Mouse (Mus musculus) forebrain, embryonic 14.5 days (tissue): ENCODE measurements at regions not wholly inside any gene's neighbourhood (a gene's known extent, or its start where the extent isn't known, plus 50 kb on each side); places are given as distances from the start of the nearest gene placed in this dataset.
A peak's percentile ranks its signal among the peaks of the same experiment; 100 is the strongest.

Source experiments
- ATAC-seq: fragments of 200-750 bp; cut with Nextera tagmentation; 2 replicates; pipeline ENCODE4 v1.8.0; 2017; ENCODE audit warnings: mild to moderate bottlenecking, moderate library complexity
- DNase-seq: peaks from one replicate; pipeline ENCODE4 v3.0.0-alpha.2; 2015; ENCODE audit warnings: low spot score
- H3K27ac ChIP-seq: fragments of 300-500 bp; sonication (generic); 2 replicates; pipeline ENCODE4 v1.5.1; 2014; ENCODE audit warnings: low read depth, mild to moderate bottlenecking, control low read depth, low read length, moderate library complexity
- H3K27me3 ChIP-seq: fragments of 300-500 bp; sonication (generic); replicated peaks from 2 replicates; pipeline ENCODE4 v1.6.1; 2014; ENCODE audit warnings: low read length, control low read depth, mixed read lengths; ENCODE audit not compliant: control insufficient read depth, insufficient read depth
- H3K36me3 ChIP-seq: fragments of 300-500 bp; sonication (generic); 2 replicates; pipeline ENCODE4 v1.6.1; 2014; ENCODE audit warnings: low read length, control low read depth; ENCODE audit not compliant: control insufficient read depth, insufficient read depth
- H3K4me1 ChIP-seq: fragments of 300-500 bp; sonication (generic); 2 replicates; pipeline ENCODE4 v1.6.1; 2014; ENCODE audit warnings: antibody characterized with exemption, low read length, control low read depth; ENCODE audit not compliant: control insufficient read depth, insufficient read depth
- H3K4me2 ChIP-seq: fragments of 300-500 bp; sonication (generic); 2 replicates; pipeline ENCODE4 v1.6.1; 2014; ENCODE audit warnings: mild to moderate bottlenecking, control low read depth, low read length
- H3K4me3 ChIP-seq: fragments of 300-500 bp; sonication (generic); 2 replicates; pipeline ENCODE4 v1.5.1; 2014; ENCODE audit warnings: low read depth, low read length, control low read depth
- H3K9ac ChIP-seq: fragments of 300-500 bp; sonication (generic); 2 replicates; pipeline ENCODE4 v1.6.1; 2014; ENCODE audit warnings: mild to moderate bottlenecking, low read length, control low read depth, moderate library complexity
- H3K9me3 ChIP-seq: fragments of 300-500 bp; sonication (generic); replicated peaks from 2 replicates; pipeline ENCODE4 v1.6.1; 2016; ENCODE audit warnings: low read length, control low read depth, mixed read lengths; ENCODE audit not compliant: control insufficient read depth
- WGBS: fragments of 180-500 bp; shearing (Covaris S2); extraction: QIAGEN DNeasy Blood & Tissue Kit; methylation state at CpG from one replicate; pipeline ENCODE4 v1.1.7; 2014; 5-methylcytosine and 5-hydroxymethylcytosine counted together

GRCm38 (mm10) chr8:116372056-116372455 lies 132.7 kb upstream of the Dynlrb2 start:
- Histone ChIP-seq H3K36me3 (no peaks in the 10 kb centered on the region), H3K4me3 (no peak overlapping the region), H3K27ac (no peak overlapping the region), H3K4me2 (no peak overlapping the region), H3K4me1 (peaks cover 3% of the 10 kb centered on the region), H3K9ac (no peak overlapping the region), H3K9me3 (no peaks in the 10 kb centered on the region), H3K27me3 (no peaks in the 10 kb centered on the region)
- ATAC-seq (no peak), DNase-seq (no peak)
- 84% methylated on average over 9 of the region's 9 CpGs for WGBS

DNA sequence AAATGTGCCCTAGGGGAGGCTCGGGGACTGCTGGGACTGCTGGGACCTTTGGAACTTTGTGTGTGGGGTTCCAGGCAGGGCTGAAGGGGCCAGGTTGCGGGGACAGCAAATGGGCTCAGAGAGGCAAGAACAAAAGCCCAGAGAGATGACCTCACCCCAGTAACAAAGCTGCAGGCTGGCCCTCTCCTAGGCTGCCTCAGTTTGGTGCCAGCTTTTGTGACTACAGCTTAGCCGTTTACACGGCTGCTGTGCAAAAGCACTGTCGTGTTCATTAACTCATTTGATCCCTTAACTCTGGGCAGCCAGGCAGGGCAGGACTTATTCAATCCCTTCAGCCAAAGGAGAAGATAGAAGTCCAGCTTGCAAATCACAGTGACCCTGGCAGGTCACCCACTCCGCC lies 137.3 kb upstream of the Dynlrb2 start:
- DNase-seq (peak; percentile 76), ATAC-seq (peak; percentile 68)
- no peaks in the 10 kb centered on the region for H3K9me3 ChIP-seq
- no peak overlapping the region for H3K27ac ChIP-seq
- H3K4me2 ChIP-seq: no peak overlapping the region
- H3K9ac ChIP-seq: no peak overlapping the region
- H3K4me1 ChIP-seq: peaks cover 3% of the 10 kb centered on the region
- H3K27me3 ChIP-seq: no peaks in the 10 kb centered on the region
- no peak overlapping the region for H3K4me3 ChIP-seq
- H3K36me3 ChIP-seq: no peaks in the 10 kb centered on the region
- 11% methylated on average over 6 of the region's 6 CpGs for WGBS

DNA sequence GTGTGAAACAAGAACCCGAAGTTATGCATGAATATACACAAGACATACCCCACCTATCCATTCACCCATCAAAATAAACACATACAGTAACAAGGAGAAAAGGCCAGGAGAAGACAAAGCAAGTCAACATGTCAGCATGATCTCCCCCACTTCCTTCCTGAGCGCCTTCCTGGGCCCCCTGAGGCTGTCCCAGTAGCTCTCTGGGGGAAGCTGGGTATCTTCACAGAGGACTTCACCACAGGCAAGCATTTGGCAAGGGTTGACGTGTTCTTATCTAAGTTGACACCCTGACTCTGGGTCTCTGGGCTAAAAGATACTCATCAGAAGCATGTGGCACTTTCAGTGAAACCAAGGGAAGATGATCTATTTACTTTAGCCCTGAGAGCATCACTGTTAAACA lies 138.1 kb upstream of the Dynlrb2 start:
- Histone ChIP-seq H3K4me2 (no peak overlapping the region), H3K27me3 (no peaks in the 10 kb centered on the region), H3K36me3 (no peaks in the 10 kb centered on the region), H3K9ac (no peak overlapping the region), H3K27ac (no peak overlapping the region), H3K9me3 (no peaks in the 10 kb centered on the region), H3K4me1 (peaks cover 3% of the 10 kb centered on the region), H3K4me3 (no peak overlapping the region)
- ATAC-seq: no peak
- no peak for DNase-seq
- 91% methylated on average over 3 of the region's 3 CpGs for WGBS

- H3K36me3 ChIP-seq: no peaks in the 10 kb centered on the region
- H3K4me2 ChIP-seq: no peak overlapping the region
- no peak overlapping the region for H3K4me3 ChIP-seq
- no peak for ATAC-seq
- WGBS: 74% methylated on average over 1 of the region's 1 CpGs
- H3K27me3 ChIP-seq: no peaks in the 10 kb centered on the region
- no peak for DNase-seq
- H3K4me1 ChIP-seq: peaks cover 3% of the 10 kb centered on the region
- H3K27ac ChIP-seq: no peak overlapping the region
- no peaks in the 10 kb centered on the region for H3K9me3 ChIP-seq
- no peak overlapping the region for H3K9ac ChIP-seq
These were observed 140.0 kb upstream of the Dynlrb2 start for GRCm38 (mm10) chr8:116364751-116365150.

DNA sequence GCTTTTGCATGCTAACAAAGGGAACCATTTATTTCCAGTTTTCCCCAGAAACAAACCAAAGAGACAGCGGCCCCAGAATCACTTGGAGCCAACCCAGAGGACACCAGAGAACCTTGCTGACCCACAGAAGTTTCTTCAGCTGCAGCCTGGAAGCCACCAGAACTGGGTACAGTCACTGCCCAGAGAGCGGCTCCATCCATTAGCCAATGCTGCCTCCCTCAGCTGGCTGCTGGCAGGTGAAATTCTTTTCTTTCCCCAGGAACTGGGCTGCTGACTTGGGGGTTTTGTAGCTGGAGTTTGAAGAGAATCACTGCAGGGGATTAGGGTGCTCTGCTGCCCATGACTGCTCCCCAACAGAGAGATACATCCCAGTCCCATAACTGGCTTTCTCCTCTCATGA lies 140.6 kb upstream of the Dynlrb2 start:
- no peak overlapping the region for H3K27ac ChIP-seq

GRCm38 (mm10) chr8:116362351-116362750 lies 142.4 kb upstream of the Dynlrb2 start:
- ATAC-seq: no peak
- H3K27ac ChIP-seq: no peak overlapping the region
- no peak overlapping the region for H3K4me3 ChIP-seq
- H3K9ac ChIP-seq: no peak overlapping the region
- no peak overlapping the region for H3K4me2 ChIP-seq
- no peaks in the 10 kb centered on the region for H3K36me3 ChIP-seq
- WGBS: 71% methylated on average over 4 of the region's 4 CpGs
- H3K27me3 ChIP-seq: no peaks in the 10 kb centered on the region
- H3K4me1 ChIP-seq: no peaks in the 10 kb centered on the region
- no peak for DNase-seq
- H3K9me3 ChIP-seq: no peaks in the 10 kb centered on the region

More for the DNA sequence above, 140.6 kb upstream of the Dynlrb2 start:
- no peaks in the 10 kb centered on the region for H3K36me3 ChIP-seq
- peaks cover 3% of the 10 kb centered on the region for H3K4me1 ChIP-seq
- H3K27me3 ChIP-seq: no peaks in the 10 kb centered on the region
- H3K4me2 ChIP-seq: no peak overlapping the region
- H3K9me3 ChIP-seq: no peaks in the 10 kb centered on the region
- H3K4me3 ChIP-seq: no peak overlapping the region
- H3K9ac ChIP-seq: no peak overlapping the region
- 67% methylated on average over 2 of the region's 2 CpGs for WGBS
- DNase-seq (peak; percentile 45), ATAC-seq (no peak)

GRCm38 (mm10) chr8:116359761-116360160 lies 145.0 kb upstream of the Dynlrb2 start:
- H3K36me3 ChIP-seq: no peaks in the 10 kb centered on the region
- ATAC-seq: no peak
- H3K4me3 ChIP-seq: no peak overlapping the region
- no peaks in the 10 kb centered on the region for H3K9me3 ChIP-seq
- H3K27me3 ChIP-seq: no peaks in the 10 kb centered on the region
- H3K4me2 ChIP-seq: no peak overlapping the region
- 89% methylated on average over 4 of the region's 4 CpGs for WGBS
- H3K9ac ChIP-seq: no peak overlapping the region
- no peak for DNase-seq
- no peak overlapping the region for H3K27ac ChIP-seq
- H3K4me1 ChIP-seq: no peaks in the 10 kb centered on the region

DNA sequence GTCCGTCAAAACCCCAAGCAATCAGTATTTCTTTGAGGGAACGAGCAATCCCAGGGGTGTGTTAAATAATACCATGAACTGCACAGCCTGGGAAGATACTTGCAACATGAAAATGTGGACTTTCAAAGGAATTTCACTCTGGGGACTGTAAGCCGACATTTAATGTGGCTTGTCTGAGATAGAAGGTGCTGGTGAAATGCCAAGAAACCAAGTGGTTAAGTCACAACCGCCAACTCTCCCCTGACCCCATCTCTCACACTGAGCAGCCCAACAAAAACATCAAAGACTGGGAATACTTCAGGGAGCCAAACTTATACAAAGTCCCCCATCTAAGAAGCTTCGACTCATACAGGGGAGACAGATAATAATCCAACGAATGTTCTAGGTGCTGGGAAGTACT lies 150.0 kb upstream of the Dynlrb2 start:
- Histone ChIP-seq H3K4me3 (no peak overlapping the region), H3K27me3 (no peaks in the 10 kb centered on the region), H3K9ac (no peak overlapping the region), H3K4me2 (no peak overlapping the region), H3K27ac (no peak overlapping the region), H3K9me3 (no peaks in the 10 kb centered on the region), H3K4me1 (no peaks in the 10 kb centered on the region), H3K36me3 (no peaks in the 10 kb centered on the region)
- DNase-seq: no peak
- ATAC-seq: no peak
- 77% methylated on average over 6 of the region's 6 CpGs for WGBS

GRCm38 (mm10) chr8:116353911-116354310 lies 150.9 kb upstream of the Dynlrb2 start:
- no peak overlapping the region for H3K4me3 ChIP-seq
- DNase-seq: no peak
- no peak overlapping the region for H3K9ac ChIP-seq
- no peaks in the 10 kb centered on the region for H3K27me3 ChIP-seq
- 95% methylated on average over 5 of the region's 5 CpGs for WGBS
- no peak overlapping the region for H3K27ac ChIP-seq
- no peak for ATAC-seq
- no peak overlapping the region for H3K4me2 ChIP-seq
- H3K4me1 ChIP-seq: no peaks in the 10 kb centered on the region
- H3K36me3 ChIP-seq: no peaks in the 10 kb centered on the region
- H3K9me3 ChIP-seq: no peaks in the 10 kb centered on the region
